Mouse (Mus musculus): Measurements from ENCODE around the gene Sox13. TPM values are rescaled to one million over a fixed set of nuclear protein-coding genes. Genes with fewer than 3 reads are reported as not detected.

Gene Sox13
- polyA plus RNA-seq, 1 experiment from 2014 or later = 4.4 TPM

DNA sequence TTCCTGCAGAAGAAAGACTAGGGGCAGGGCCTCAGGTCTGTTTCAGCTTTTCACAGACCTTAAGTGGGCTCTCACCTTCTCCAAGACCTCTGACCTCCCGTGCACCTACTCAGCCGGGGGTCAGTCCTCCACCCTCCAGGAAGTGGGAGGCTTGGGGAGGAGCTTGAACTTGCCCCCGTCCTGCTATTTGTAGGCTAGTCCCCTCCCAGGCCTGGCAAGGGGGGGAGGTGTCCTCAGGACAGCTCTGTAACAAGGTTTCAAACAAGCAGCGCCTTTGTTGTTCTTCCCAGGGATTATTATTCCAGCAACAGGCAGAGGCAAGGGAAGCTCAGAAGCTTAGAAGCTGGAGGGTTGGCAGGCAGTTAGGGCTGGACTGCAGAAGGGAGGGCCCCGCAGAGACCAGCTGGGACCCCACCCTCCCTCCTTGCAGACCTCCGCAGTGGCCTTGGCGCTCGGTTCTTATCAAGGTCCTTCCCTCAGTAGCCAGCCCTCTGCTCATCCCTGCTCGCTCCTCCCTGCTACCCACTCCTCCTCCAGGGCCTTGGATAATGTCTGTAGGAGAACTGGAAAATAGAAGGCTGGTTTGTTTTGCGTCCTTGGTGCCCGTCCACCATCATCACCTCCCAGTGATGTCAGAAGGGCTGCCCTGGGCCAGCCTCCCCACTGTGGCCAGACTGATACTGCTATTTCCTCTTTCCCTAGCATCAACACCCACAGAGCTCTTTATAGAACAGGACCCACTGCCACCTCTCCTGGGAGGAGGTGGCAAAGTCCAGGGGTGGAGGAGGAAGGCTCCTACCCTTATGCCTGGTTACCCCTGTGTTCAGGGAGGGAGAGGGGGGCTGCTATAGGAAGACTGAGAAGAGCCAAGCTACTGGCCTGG lies 56.3 kb downstream of the Sox13 start:
- no peak overlapping the region for H3K27ac ChIP-seq (ENCODE audit: low read length)
- peaks cover 9% of the 10 kb centered on the region for H3K4me1 ChIP-seq (replicated peaks; ENCODE audit: control insufficient read depth, insufficient read depth, low read length)
- no peak overlapping the region for H3K4me3 ChIP-seq (replicated peaks; ENCODE audit: low read length)
- no peak overlapping the region for H3K9ac ChIP-seq (replicated peaks; ENCODE audit: low read depth, low read length)
- 13% methylated on average over 11 of the region's 11 CpGs for WGBS
- H3K4me2 ChIP-seq (ENCODE audit: low read length) = no peak overlapping the region
- no peak for ATAC-seq
- no peaks in the 10 kb centered on the region for H3K36me3 ChIP-seq (ENCODE audit: control insufficient read depth, insufficient read depth)
- H3K9me3 ChIP-seq (ENCODE audit: control insufficient read depth, low read length) = no peaks in the 10 kb centered on the region
- H3K27me3 ChIP-seq (replicated peaks; ENCODE audit: control insufficient read depth, insufficient read depth, low read length) = peaks cover 9% of the 10 kb centered on the region; the same call in 1 of the 2 replicates

DNA sequence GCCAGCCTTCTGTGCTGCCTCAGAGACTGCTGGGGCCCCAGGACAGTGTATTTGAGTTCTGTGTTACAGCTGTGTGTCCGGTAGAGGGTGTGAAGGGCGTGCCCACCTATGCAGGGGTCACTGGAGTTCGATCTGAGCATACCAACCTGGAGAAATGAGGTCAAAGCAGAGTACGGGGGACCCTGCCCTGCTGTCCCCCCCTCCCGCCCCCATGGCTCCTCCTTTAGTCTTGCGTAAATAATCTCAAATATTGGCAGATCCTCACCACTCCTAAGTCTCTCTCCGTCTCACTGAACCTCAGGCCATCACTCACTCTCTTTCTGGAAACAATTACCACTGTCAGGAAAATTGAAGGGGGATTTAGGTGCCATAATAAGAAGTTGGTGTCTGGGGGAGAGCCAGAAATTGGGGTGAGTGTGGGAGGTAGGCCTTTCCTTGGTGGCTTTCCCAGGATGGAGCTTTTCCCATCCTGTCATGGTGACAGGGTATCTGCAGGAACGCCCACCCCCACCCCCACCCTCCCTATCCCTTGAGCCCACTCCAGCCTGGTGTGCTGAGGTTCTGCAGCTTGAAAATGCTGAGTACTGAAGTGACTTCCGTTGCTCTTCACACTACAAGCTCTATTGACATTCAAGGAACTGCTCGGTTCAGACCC lies 57.1 kb downstream of the Sox13 start:
- WGBS = 48% methylated on average over 10 of the region's 10 CpGs
- peaks cover 9% of the 10 kb centered on the region; the same call in 1 of the 2 replicates for H3K27me3 ChIP-seq (replicated peaks; ENCODE audit: control insufficient read depth, insufficient read depth, low read length)

DNA sequence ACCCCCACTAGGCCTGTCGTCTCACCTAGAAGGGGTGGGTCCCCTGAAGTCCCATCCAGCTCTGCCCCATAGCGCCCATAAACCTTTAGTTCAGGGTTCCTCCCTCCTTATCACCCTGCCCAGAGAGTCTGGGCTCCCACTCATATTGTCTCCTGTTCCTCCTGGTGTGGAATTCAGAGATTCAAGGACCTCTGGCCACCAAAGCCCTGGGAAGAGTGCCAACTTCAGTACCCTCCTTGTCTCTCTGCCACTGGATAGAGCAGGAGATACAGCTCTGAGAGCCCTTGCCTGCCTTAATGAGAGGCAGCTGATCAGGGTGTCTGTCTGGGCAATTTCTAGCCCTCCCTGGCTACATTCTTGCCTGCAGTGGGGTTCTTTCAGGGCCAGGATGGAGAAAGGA lies 59.3 kb downstream of the Sox13 start:
- ATAC-seq = no peak
- Histone ChIP-seq H3K9me3 (ENCODE audit: control insufficient read depth, low read length) (no peaks in the 10 kb centered on the region), H3K4me3 (replicated peaks; ENCODE audit: low read length) (no peak overlapping the region), H3K4me1 (replicated peaks; ENCODE audit: control insufficient read depth, insufficient read depth, low read length) (peaks cover 9% of the 10 kb centered on the region), H3K36me3 (ENCODE audit: control insufficient read depth, insufficient read depth) (no peaks in the 10 kb centered on the region), H3K27me3 (replicated peaks; ENCODE audit: control insufficient read depth, insufficient read depth, low read length) (peaks cover 9% of the 10 kb centered on the region; the same call in 1 of the 2 replicates), H3K9ac (replicated peaks; ENCODE audit: low read depth, low read length) (no peak overlapping the region), H3K4me2 (ENCODE audit: low read length) (no peak overlapping the region), H3K27ac (ENCODE audit: low read length) (no peak overlapping the region)
- 69% methylated on average over 2 of the region's 2 CpGs for WGBS

More for the DNA sequence above, 57.1 kb downstream of the Sox13 start:
- H3K27ac ChIP-seq (ENCODE audit: low read length) = no peak overlapping the region
- peaks cover 9% of the 10 kb centered on the region for H3K4me1 ChIP-seq (replicated peaks; ENCODE audit: control insufficient read depth, insufficient read depth, low read length)
- ATAC-seq = no peak
- H3K9me3 ChIP-seq (ENCODE audit: control insufficient read depth, low read length) = no peaks in the 10 kb centered on the region
- no peaks in the 10 kb centered on the region for H3K36me3 ChIP-seq (ENCODE audit: control insufficient read depth, insufficient read depth)
- no peak overlapping the region for H3K4me3 ChIP-seq (replicated peaks; ENCODE audit: low read length)
- no peak overlapping the region for H3K4me2 ChIP-seq (ENCODE audit: low read length)
- no peak overlapping the region for H3K9ac ChIP-seq (replicated peaks; ENCODE audit: low read depth, low read length)

DNA sequence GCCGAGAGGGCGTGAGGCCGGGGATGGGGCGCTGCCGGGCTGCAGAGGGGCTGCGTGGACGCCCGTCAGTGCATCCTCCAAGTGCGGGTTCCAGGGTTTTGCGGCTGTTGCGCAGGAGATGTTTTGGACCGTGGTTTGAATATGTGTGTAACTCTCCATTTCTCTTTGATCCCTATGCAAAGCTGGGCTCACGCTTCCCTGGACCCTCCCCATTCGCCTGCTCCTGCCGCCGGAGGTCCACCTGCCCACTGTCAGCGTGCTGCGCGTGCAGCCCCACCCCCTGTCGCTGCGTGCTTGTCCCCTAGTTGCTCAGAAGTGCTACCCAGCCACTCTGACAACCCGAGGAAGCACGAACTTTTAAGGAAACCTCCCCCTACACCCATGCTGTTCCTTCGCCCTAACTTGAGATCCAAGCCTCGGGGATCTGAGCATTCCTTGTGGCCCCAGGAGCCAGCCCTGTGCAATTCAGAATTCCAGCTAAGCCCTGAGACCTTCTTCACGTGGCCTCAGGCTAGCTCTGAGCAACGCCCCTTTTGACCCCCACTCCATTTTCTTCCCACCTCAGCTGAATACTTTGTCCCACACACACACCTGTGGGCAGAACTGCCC lies 60.1 kb downstream of the Sox13 start:
- peaks cover 10% of the 10 kb centered on the region; the same call in 1 of the 2 replicates for H3K27me3 ChIP-seq (replicated peaks; ENCODE audit: control insufficient read depth, insufficient read depth, low read length)
- 2% methylated on average over 27 of the region's 27 CpGs for WGBS
- H3K9ac ChIP-seq (replicated peaks; ENCODE audit: low read depth, low read length) = peak overlapping the region; percentile 65
- H3K9me3 ChIP-seq (ENCODE audit: control insufficient read depth, low read length) = no peaks in the 10 kb centered on the region
- H3K36me3 ChIP-seq (ENCODE audit: control insufficient read depth, insufficient read depth) = no peaks in the 10 kb centered on the region
- peak overlapping the region; percentile 65 for H3K4me3 ChIP-seq (replicated peaks; ENCODE audit: low read length)
- peak overlapping the region; percentile 92 for H3K4me2 ChIP-seq (ENCODE audit: low read length)
- peaks cover 9% of the 10 kb centered on the region for H3K4me1 ChIP-seq (replicated peaks; ENCODE audit: control insufficient read depth, insufficient read depth, low read length)
- peak; percentile 36 for ATAC-seq
- H3K27ac ChIP-seq (ENCODE audit: low read length) = no peak overlapping the region

DNA sequence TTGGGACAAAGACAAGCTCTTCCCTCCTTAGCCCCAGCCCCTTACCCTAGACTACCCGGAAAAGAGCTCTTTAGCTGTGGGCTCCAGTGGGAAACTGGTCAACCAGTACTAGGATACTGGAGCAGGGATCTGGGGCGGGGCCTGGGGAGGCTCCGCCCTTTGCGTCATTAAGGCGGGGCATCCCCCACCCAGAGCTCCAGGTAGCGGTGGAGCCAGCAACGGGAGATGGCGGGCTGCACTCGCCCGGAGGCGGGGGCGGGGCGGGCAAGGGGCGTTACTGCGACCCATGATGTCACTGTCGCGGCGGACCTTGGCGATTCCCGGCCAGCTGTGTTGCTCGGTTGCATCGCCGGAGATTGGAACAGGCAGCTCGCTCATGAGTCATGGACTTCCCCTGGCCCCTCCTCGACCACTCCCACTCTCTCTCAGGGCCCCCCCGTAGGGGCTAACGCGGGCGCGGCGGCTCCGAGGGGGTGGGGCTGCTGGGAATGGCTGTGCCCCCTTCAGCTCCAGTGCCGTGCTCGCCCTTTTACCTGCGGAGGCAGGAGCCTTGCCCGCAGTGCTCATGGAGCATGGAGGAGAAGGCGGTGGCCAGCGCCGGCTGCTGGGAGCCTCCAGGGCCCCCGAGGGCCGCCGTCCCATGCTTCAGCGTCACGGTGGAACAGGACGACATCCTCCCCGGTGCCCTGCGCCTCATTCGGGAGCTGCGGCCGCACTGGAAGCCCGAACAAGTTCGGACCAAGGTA lies 60.7 kb downstream of the Sox13 start, which contains the start of gene Etnk2:
Etnk2 (plus strand) TSS at position 297 of the 746 bp plus-strand sequence.
- peak; percentile 76 for ATAC-seq
- Histone ChIP-seq H3K4me2 (ENCODE audit: low read length) (peak within 1 kb of the TSS; percentile 92), H3K27ac (ENCODE audit: low read length) (no peak within 1 kb of the TSS), H3K9me3 (ENCODE audit: control insufficient read depth, low read length) (no peaks in the 10 kb centered on the region), H3K9ac (replicated peaks; ENCODE audit: low read depth, low read length) (peak within 1 kb of the TSS; percentile 65), H3K4me1 (replicated peaks; ENCODE audit: control insufficient read depth, insufficient read depth, low read length) (peaks cover 9% of the 10 kb centered on the region), H3K36me3 (ENCODE audit: control insufficient read depth, insufficient read depth) (no peaks in the 10 kb centered on the region), H3K4me3 (replicated peaks; ENCODE audit: low read length) (peak within 1 kb of the TSS; percentile 65), H3K27me3 (replicated peaks; ENCODE audit: control insufficient read depth, insufficient read depth, low read length) (peaks cover 10% of the 10 kb centered on the region; the same call in 1 of the 2 replicates)
- WGBS = 1% methylated on average over 52 of the region's 52 CpGs

DNA sequence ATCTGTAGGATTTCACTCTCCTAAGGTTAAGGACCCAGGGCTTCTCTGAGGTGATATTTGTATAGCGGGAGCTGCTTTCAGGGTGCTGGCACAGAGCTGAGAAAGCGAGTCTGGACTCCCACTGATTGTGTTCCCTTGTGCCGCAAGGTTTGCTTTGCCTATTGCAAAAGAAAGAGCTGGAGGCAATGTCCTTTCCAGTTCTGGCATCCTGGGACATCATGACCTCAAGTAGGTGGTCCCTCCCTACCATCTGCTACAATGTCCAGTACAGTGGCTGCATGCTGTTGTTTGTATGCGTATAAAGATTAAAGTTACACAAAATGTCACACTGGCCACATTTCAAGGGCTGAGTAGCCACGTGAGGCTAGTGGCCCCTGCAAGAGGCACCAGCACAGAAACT lies 62.1 kb downstream of the Sox13 start:
- ATAC-seq = no peak
- Histone ChIP-seq H3K4me2 (ENCODE audit: low read length) (no peak overlapping the region), H3K9me3 (ENCODE audit: control insufficient read depth, low read length) (no peaks in the 10 kb centered on the region), H3K4me1 (replicated peaks; ENCODE audit: control insufficient read depth, insufficient read depth, low read length) (peaks cover 6% of the 10 kb centered on the region), H3K27me3 (replicated peaks; ENCODE audit: control insufficient read depth, insufficient read depth, low read length) (peaks cover 10% of the 10 kb centered on the region), H3K27ac (ENCODE audit: low read length) (no peak overlapping the region), H3K36me3 (ENCODE audit: control insufficient read depth, insufficient read depth) (no peaks in the 10 kb centered on the region), H3K9ac (replicated peaks; ENCODE audit: low read depth, low read length) (no peak overlapping the region), H3K4me3 (replicated peaks; ENCODE audit: low read length) (no peak overlapping the region)
- WGBS = 88% methylated on average over 5 of the region's 5 CpGs

DNA sequence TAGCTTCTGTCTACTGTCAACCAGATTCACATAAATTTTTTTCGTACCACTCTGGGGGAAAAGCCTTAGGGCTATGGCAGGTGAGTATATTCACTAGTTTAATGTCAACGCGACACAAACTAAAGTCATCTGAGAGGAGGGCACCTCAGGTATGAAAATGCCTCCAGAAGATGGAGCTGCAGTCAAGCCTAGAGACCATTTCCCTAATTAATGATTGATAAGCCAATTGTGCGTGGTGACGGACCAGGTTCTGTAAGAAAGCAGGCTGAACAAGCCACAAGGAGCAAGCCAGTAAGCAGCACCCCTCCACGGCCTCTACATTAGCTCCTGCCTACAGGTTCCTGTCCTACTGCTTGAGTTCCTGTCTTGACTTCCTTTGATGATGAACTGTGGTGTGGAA lies 63.2 kb downstream of the Sox13 start:
- H3K9me3 ChIP-seq (ENCODE audit: control insufficient read depth, low read length) = no peaks in the 10 kb centered on the region
- ATAC-seq = no peak
- H3K4me1 ChIP-seq (replicated peaks; ENCODE audit: control insufficient read depth, insufficient read depth, low read length) = peaks cover 6% of the 10 kb centered on the region
- WGBS = 86% methylated on average over 6 of the region's 6 CpGs
- no peak overlapping the region for H3K4me3 ChIP-seq (replicated peaks; ENCODE audit: low read length)
- H3K27me3 ChIP-seq (replicated peaks; ENCODE audit: control insufficient read depth, insufficient read depth, low read length) = peaks cover 10% of the 10 kb centered on the region
- no peaks in the 10 kb centered on the region for H3K36me3 ChIP-seq (ENCODE audit: control insufficient read depth, insufficient read depth)
- H3K27ac ChIP-seq (ENCODE audit: low read length) = no peak overlapping the region
- no peak overlapping the region for H3K9ac ChIP-seq (replicated peaks; ENCODE audit: low read depth, low read length)
- H3K4me2 ChIP-seq (ENCODE audit: low read length) = no peak overlapping the region

DNA sequence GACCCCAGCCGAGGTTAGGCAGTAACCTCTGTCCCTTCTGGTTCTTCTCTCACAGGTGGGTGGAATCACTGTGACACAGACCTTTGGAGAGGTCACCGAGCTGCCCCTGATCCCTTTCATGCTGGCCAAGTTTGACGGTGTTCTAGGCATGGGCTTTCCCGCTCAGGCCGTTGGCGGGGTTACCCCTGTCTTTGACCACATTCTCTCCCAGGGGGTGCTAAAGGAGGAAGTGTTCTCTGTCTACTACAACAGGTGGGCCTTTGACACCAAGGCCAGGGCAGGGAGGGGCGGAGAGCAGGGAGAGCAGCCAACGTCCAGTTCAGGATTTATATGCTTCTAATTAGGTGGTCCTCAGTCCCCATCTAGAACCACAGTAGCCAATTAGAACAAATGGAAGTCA lies 67.8 kb downstream of the Sox13 start:
- 71% methylated on average over 8 of the region's 8 CpGs for WGBS
- Histone ChIP-seq H3K27ac (ENCODE audit: low read length) (no peak overlapping the region), H3K9me3 (ENCODE audit: control insufficient read depth, low read length) (no peaks in the 10 kb centered on the region), H3K4me3 (replicated peaks; ENCODE audit: low read length) (no peak overlapping the region), H3K9ac (replicated peaks; ENCODE audit: low read depth, low read length) (no peak overlapping the region), H3K4me2 (ENCODE audit: low read length) (no peak overlapping the region), H3K4me1 (replicated peaks; ENCODE audit: control insufficient read depth, insufficient read depth, low read length) (peaks cover 10% of the 10 kb centered on the region), H3K27me3 (replicated peaks; ENCODE audit: control insufficient read depth, insufficient read depth, low read length) (peaks cover 2% of the 10 kb centered on the region; the same call in 1 of the 2 replicates), H3K36me3 (ENCODE audit: control insufficient read depth, insufficient read depth) (no peaks in the 10 kb centered on the region)
- no peak for ATAC-seq
